Mouse (Mus musculus): Measurements from ENCODE around the gene Zfp786.
"Not testable (repeated sequence)": the region's sequence is repeated elsewhere in the genome, so short reads cannot be mapped to it uniquely, and the experiment has no call there.

The Zfp786 gene

GRCm38 (mm10) chr6:47830104-47831078, at the start of gene Zfp786:
Zfp786 (minus strand) TSS chr6:47830867.
- peak; percentile 75 for DNase-seq (ENCODE audit: low read depth, low spot score)

DNA sequence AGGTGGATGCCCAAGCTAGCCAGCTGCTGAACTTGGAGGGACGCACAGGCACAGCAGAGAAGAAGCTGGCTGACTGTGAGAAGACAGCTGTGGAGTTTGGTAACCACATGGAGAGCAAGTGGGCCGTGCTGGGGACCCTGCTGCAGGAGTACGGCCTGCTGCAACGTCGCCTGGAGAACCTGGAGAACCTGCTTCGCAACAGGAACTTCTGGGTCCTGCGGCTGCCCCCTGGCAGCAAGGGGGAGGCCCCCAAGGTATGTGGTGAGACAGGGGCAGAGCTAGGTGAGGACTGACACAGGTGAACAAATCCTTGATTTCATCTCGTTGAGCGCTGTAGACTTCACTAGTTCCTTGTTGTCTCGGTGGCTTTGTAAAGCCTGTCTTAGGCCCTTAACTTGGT, 49.5 kb upstream of the Zfp786 start:
- no peak for DNase-seq (ENCODE audit: low read depth, low spot score)

GRCm38 (mm10) chr6:47879049-47879716, 48.5 kb upstream of the Zfp786 start:
- no peak for DNase-seq (ENCODE audit: low read depth, low spot score)

GRCm38 (mm10) chr6:47878593-47878992, 47.9 kb upstream of the Zfp786 start:
- DNase-seq (ENCODE audit: low read depth, low spot score), result no peak

- DNase-seq (ENCODE audit: low read depth, low spot score), result no peak
Measured at GRCm38 (mm10) chr6:47878133-47878514, 47.5 kb upstream of the Zfp786 start.

DNA sequence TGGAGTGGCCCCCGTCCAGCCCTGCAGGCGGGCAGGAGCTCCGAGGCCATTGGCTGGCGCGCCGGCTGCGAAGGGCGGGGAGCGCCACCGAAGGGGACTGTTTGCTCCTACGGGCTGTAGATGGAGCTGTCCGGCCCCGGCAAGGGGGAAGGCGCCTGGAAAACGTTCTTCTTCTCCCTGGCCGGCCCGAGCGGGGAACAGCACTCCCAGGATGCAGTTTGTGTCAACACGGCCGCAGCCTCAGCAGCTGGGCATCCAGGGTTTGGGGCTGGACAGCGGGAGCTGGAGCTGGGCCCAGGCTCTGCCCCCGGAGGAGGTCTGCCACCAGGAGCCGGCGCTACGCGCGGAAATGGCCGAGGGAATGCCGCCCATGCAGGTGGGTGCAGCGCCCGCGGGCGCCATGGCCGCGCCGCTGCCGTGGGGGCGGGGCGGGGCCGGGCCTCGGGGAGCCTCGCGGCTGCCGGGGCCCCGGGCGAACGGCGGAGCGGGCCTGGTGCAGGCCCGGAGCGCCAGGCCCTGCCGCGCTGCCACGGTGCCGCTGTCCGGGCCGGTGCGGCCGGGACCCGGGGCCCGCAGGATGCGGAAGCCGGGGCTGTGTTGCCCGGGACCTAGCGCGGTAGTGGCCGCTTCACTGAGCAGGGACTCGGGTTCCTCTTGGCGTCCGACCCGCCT, 46.9 kb upstream of the Zfp786 start:
- peak; percentile 76 for DNase-seq (ENCODE audit: low read depth, low spot score)

DNA sequence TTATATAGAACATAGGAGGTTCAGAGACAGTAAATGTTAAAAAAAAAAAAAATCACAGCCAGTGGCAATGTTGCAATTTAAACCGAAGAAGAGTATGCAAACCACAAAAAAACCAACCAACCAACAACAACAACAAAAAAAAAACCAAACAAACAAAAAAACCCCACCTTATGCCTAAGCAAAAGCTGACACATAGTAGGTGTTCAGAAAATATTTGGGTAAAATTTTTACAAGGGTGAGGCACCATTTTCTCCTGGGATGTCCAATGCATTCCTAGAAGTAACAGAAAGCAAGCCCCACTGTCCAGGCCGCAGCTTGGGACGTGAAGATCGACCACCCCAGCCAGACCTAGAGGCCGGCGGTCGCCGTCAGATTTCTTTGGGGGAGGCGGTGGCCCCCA, 46.4 kb upstream of the Zfp786 start, which contains the start of gene Zfp282:
TSS of gene Zfp282 (plus strand) at position 147 of the 400 bp plus-strand sequence.
- DNase-seq (ENCODE audit: low read depth, low spot score), result no peak

DNA sequence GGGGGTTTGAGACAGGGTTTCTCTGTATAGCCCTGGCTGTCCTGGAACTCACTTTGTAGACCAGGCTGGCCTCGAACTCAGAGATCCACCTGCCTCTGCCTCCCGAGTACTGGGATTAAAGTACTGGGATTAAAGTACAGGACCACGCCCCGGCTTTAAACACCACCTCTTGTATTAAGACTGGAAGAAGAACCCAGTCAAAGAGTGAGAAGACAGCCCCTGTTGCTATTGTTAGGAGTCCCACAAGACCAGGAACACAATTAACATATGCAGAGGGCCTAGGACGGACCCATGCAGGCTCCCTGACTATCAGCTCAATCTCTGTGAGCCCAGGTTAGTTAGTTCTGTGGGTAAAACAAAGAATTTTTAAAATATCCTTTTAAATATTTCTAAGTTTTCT, 41.6 kb upstream of the Zfp786 start:
- no peak for DNase-seq (ENCODE audit: low read depth, low spot score)

DNA sequence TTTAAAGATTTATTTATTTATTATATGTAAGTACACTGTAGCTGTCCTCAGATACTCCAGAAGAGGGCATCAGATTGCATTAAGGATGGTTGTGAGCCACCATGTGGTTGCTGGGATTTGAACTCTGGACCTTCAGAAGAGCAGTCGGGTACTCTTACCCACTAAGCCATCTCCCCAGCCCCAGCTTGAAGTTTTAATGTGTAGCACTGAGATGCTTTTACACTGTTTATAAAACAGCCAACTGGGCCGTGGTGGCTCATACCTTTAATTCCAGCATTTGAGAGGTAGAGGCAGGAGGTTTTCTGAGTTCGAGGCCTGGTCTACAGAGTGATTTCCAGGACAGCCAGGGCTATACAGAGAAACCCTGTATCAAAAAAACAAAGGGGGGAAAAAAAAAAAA, 27.1 kb upstream of the Zfp786 start:
- not testable (repeated sequence) for DNase-seq (ENCODE audit: low read depth, low spot score)

DNA sequence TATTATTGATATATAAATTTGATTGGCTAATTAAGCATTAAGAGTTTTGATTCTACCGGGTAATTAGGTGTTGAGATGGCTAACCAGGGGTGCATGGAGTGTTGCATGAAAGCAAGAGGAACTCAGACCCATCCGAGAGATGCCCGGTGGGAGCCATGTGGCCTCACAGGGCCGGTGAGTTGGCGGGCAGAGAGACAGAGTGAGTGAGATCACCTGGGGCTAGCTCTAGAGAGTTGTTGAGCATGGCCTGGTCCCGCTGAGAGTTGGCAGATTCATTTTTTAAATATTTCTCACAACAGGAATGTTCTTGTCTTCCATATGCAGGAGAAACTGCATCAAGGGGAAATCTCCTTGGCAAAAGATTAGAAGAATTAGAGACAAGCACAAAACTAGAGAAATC, 26.6 kb upstream of the Zfp786 start:
- DNase-seq (ENCODE audit: low read depth, low spot score), result no peak

DNA sequence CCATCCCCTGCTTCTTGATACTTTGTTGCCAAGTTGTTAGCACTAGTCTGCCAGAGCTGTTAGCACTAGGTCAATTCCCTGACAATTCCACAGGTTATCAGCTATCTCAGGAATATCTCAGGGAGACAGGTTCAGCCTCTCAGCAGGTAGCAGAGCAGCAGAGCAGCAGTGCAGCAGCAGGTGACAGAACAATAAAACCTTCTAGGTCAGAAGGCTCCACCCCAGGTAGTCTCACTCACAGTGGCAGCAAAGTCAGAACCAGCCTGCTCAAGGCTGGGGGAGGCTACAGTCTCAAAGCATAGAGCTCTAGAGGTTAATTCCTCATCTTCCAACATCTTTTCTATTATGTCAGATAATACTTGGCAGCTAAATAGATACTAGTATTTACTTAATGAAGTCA, 15.1 kb upstream of the Zfp786 start:
- DNase-seq (ENCODE audit: low read depth, low spot score), result no peak

GRCm38 (mm10) chr6:47842337-47842736, 11.7 kb upstream of the Zfp786 start:
- DNase-seq (ENCODE audit: low read depth, low spot score), result no peak

- no peak for DNase-seq (ENCODE audit: low read depth, low spot score)
Measured at GRCm38 (mm10) chr6:47841831-47842230, 11.2 kb upstream of the Zfp786 start.

GRCm38 (mm10) chr6:47841077-47841476, 10.4 kb upstream of the Zfp786 start:
- DNase-seq (ENCODE audit: low read depth, low spot score), result no peak

GRCm38 (mm10) chr6:47837630-47838029, 7.0 kb upstream of the Zfp786 start:
- no peak for DNase-seq (ENCODE audit: low read depth, low spot score)

- no peak for DNase-seq (ENCODE audit: low read depth, low spot score)
Measured at GRCm38 (mm10) chr6:47835984-47836521, 5.4 kb upstream of the Zfp786 start.

GRCm38 (mm10) chr6:47835482-47835983, 4.9 kb upstream of the Zfp786 start, which contains the start of gene Zfp398:
Zfp398 (plus strand) TSS chr6:47835661.
- DNase-seq (ENCODE audit: low read depth, low spot score), result peak; percentile 86

GRCm38 (mm10) chr6:47832220-47832619, 1.6 kb upstream of the Zfp786 start:
- no peak for DNase-seq (ENCODE audit: low read depth, low spot score)

GRCm38 (mm10) chr6:47828950-47829349, 1.7 kb downstream of the Zfp786 start:
- DNase-seq (ENCODE audit: low read depth, low spot score), result no peak

DNA sequence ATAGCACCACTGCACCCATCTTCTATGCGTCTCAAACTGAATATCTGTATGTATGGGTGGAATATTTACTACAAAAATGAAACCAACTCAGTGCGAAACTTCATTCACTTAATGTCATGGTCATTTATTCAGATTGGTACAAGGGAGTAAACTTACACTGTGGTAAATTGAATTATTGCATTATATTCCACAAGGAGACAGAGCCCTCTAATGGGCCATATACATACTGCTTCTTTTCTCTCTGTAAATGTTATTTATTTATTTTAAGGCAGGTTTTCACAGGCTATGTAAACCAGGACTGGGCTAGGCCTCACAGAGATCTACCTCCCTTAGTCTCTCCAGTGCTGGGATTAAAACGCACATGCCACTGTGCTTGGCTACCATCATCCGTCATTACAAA, 3.2 kb downstream of the Zfp786 start:
- DNase-seq (ENCODE audit: low read depth, low spot score), result no peak

DNA sequence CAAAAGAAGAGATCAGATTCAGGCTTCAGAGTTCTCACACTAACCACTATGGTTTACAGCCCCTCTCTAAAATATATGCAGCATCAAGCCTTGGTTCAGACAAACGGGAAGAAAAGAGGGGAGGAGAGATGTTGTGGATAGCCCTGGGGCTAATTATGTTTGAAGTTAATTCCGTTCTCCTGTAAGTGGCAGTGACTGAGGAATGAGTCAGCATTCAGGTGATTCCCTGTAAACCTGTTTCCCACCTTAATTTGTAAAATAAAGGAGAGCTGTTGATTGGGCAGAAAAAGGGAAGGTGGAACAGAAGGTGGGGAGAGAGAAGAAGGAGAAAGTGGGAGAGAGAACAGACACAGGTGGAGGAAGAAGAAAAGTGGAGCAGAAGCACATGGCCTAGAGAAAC, 6.4 kb downstream of the Zfp786 start:
- DNase-seq (ENCODE audit: low read depth, low spot score), result no peak

- DNase-seq (ENCODE audit: low read depth, low spot score), result no peak
Measured at GRCm38 (mm10) chr6:47821776-47822175, 8.9 kb downstream of the Zfp786 start.

Data from WW6 (cell line).